Mouse (Mus musculus): ENCODE data around the gene Prickle1.

GRCm38 (mm10) chr15:93634536-93634935 is 38.8 kb upstream of the Prickle1 start:
- TF ChIP-seq POLR2A (IDR thresholded peaks at IDR 0.05; ENCODE audit: low read depth, low read length) (no peak), CTCF (conservative IDR thresholded peaks at IDR 0.05; ENCODE audit: insufficient read depth, insufficient read length, low read depth, low read length) (no peak)
